Mouse (Mus musculus): ENCODE data around the gene Surf6. TPM values are rescaled to one million over a fixed set of nuclear protein-coding genes. Genes with fewer than 3 reads are reported as not detected.

Gene Surf6
- total RNA-seq, 2 experiments from 2014 or later, result 21.7 to 53.0 TPM

GRCm38 (mm10) chr2:26862856-26863255 lies 39.8 kb downstream of the Surf6 start:
- peak; percentile 42 for ATAC-seq (replicated peaks; ENCODE audit: poor library complexity, severe bottlenecking)

GRCm38 (mm10) chr2:26847706-26848105 lies 55.0 kb downstream of the Surf6 start:
- peak; percentile 58 for ATAC-seq (replicated peaks; ENCODE audit: poor library complexity, severe bottlenecking)

Other genes starting within 250 kb of the Surf6 start
- gene Lcn4, start 231.6 kb downstream of the Surf6 start, total RNA-seq (2014; fragmentation: Nextera tagmentation), result not detected in 2 replicates
- gene Lcn4, start 231.6 kb downstream of the Surf6 start, total RNA-seq (2017), result not detected in 2 replicates
- gene Abo, start 37.9 kb downstream of the Surf6 start, total RNA-seq (2014; fragmentation: Nextera tagmentation), result not detected in 2 replicates
- gene Abo, start 37.9 kb downstream of the Surf6 start, total RNA-seq (2017), result not detected in 2 replicates
- 16.7 and 17.4 TPM in 2 replicates for gene Med22, start 7.8 kb upstream of the Surf6 start, total RNA-seq (2014; fragmentation: Nextera tagmentation)
- 17.2 and 19.0 TPM in 2 replicates for gene Med22, start 7.8 kb upstream of the Surf6 start, total RNA-seq (2017)
- 2,412 and 2,423 TPM in 2 replicates for gene Rpl7a, start 7.9 kb upstream of the Surf6 start, total RNA-seq (2014; fragmentation: Nextera tagmentation)
- 2,233 and 2,391 TPM in 2 replicates for gene Rpl7a, start 7.9 kb upstream of the Surf6 start, total RNA-seq (2017)
- gene Surf2, start 13.5 kb upstream of the Surf6 start, total RNA-seq (2014; fragmentation: Nextera tagmentation), result 42.8 and 48.8 TPM in 2 replicates
- 72.9 and 77.2 TPM in 2 replicates for gene Surf2, start 13.5 kb upstream of the Surf6 start, total RNA-seq (2017)
- 46.4 and 74.7 TPM in 2 replicates for gene Surf1, start 13.7 kb upstream of the Surf6 start, total RNA-seq (2014; fragmentation: Nextera tagmentation)
- 40.0 and 75.4 TPM in 2 replicates for gene Surf1, start 13.7 kb upstream of the Surf6 start, total RNA-seq (2017)
- 177 and 217 TPM in 2 replicates for gene Surf4, start 31.0 kb upstream of the Surf6 start, total RNA-seq (2014; fragmentation: Nextera tagmentation)
- gene Surf4, start 31.0 kb upstream of the Surf6 start, total RNA-seq (2017), result 107 and 110 TPM in 2 replicates
- gene Stkld1, start 31.2 kb upstream of the Surf6 start, total RNA-seq (2014; fragmentation: Nextera tagmentation), result 2.2 and 2.9 TPM in 2 replicates
- 0.09 TPM in 1 of 2 replicates, not detected in the other for gene Stkld1, start 31.2 kb upstream of the Surf6 start, total RNA-seq (2017)
- gene Rexo4, start 61.5 kb upstream of the Surf6 start, total RNA-seq (2014; fragmentation: Nextera tagmentation), result 42.4 and 47.6 TPM in 2 replicates
- 75.2 and 84.7 TPM in 2 replicates for gene Rexo4, start 61.5 kb upstream of the Surf6 start, total RNA-seq (2017)
- gene Adamts13, start 70.5 kb upstream of the Surf6 start, total RNA-seq (2014; fragmentation: Nextera tagmentation), result not detected in 2 replicates
- 0.04 TPM in 1 of 2 replicates, not detected in the other for gene Adamts13, start 70.5 kb upstream of the Surf6 start, total RNA-seq (2017)
- 15.5 and 18.8 TPM in 2 replicates for gene Cacfd1, start 107.0 kb upstream of the Surf6 start, total RNA-seq (2014; fragmentation: Nextera tagmentation)
- gene Cacfd1, start 107.0 kb upstream of the Surf6 start, total RNA-seq (2017), result 1.6 and 3.5 TPM in 2 replicates
- gene Slc2a6, start 125.1 kb upstream of the Surf6 start, total RNA-seq (2014; fragmentation: Nextera tagmentation), result 4.6 and 7.5 TPM in 2 replicates
- 2.6 and 4.0 TPM in 2 replicates for gene Slc2a6, start 125.1 kb upstream of the Surf6 start, total RNA-seq (2017)
- not detected in 2 replicates for gene Mymk, start 169.3 kb upstream of the Surf6 start, total RNA-seq (2014; fragmentation: Nextera tagmentation)
- gene Mymk, start 169.3 kb upstream of the Surf6 start, total RNA-seq (2017), result not detected in 2 replicates
- gene Adamtsl2, start 176.5 kb upstream of the Surf6 start, total RNA-seq (2014; fragmentation: Nextera tagmentation), result not detected in 2 replicates
- gene Adamtsl2, start 176.5 kb upstream of the Surf6 start, total RNA-seq (2017), result not detected in 2 replicates
- not detected in 2 replicates for gene Fam163b, start 239.6 kb upstream of the Surf6 start, total RNA-seq (2014; fragmentation: Nextera tagmentation)
- gene Fam163b, start 239.6 kb upstream of the Surf6 start, total RNA-seq (2017), result not detected in 2 replicates